7 mouse cellular contexts compared by ENCODE assay signal in genomic region chr3:137969951-137970350, GRCm38 (mm10). TPM values are rescaled to one million over a fixed set of nuclear protein-coding genes. Genes with fewer than 3 reads are reported as not detected.
DNase-seq lines count a peak whose midpoint lies in the region; ATAC-seq lines count a peak whose summit lies in the region.

No protein-coding gene starts in this region.

- no peak overlapping the region for H3K27ac ChIP-seq in embryonic facial prominence, embryonic 12.5 days
- H3K27ac ChIP-seq in hindbrain, embryonic 15.5 days (replicated peaks): no peak overlapping the region
- H3K27ac ChIP-seq in midbrain, embryonic 13.5 days: no peak overlapping the region

- H3K4me3 ChIP-seq in embryonic facial prominence, embryonic 12.5 days: no peak overlapping the region
- peak overlapping the region; percentile 18 for H3K4me3 ChIP-seq in hindbrain, embryonic 15.5 days
- peak overlapping the region; percentile 15; the same call in 1 of the 2 replicates for H3K4me3 ChIP-seq in midbrain, embryonic 13.5 days (replicated peaks)

- no peak for ATAC-seq in embryonic facial prominence, embryonic 12.5 days (ENCODE audit: insufficient number of reproducible peaks, insufficient read depth, low FRiP score, low TSS enrichment)
- no peak for ATAC-seq in hindbrain, embryonic 15.5 days (ENCODE audit: low FRiP score, low read depth)
- ATAC-seq in midbrain, embryonic 13.5 days: peak; percentile 43; the same call in 1 of the 2 replicates

- H3K4me1 ChIP-seq in embryonic facial prominence, embryonic 12.5 days: no peaks in the 10 kb centered on the region
- no peaks in the 10 kb centered on the region for H3K4me1 ChIP-seq in hindbrain, embryonic 15.5 days (replicated peaks)
- H3K4me1 ChIP-seq in midbrain, embryonic 13.5 days (replicated peaks): no peaks in the 10 kb centered on the region

- peak; percentile 23 for DNase-seq in kidney, postnatal 14 days
- DNase-seq in kidney, adult 9 months: no peak
- DNase-seq in layer of hippocampus, adult 9-11 months: no peak
- no peak for DNase-seq in c-Kit-positive CD71-positive TER-119-positive erythroid progenitor cells, embryonic 14.5 days (ENCODE audit: low spot score)

- H3K9me3 ChIP-seq in embryonic facial prominence, embryonic 12.5 days: no peaks in the 10 kb centered on the region
- H3K9me3 ChIP-seq in hindbrain, embryonic 15.5 days: no peaks in the 10 kb centered on the region
- no peaks in the 10 kb centered on the region for H3K9me3 ChIP-seq in midbrain, embryonic 13.5 days

- 49% methylated on average over 12 of the region's 12 CpGs for WGBS in embryonic facial prominence, embryonic 12.5 days
- WGBS in hindbrain, embryonic 15.5 days: 50% methylated on average over 12 of the region's 12 CpGs
- 44% methylated on average over 12 of the region's 12 CpGs for WGBS in midbrain, embryonic 13.5 days

- H3K27me3 ChIP-seq in embryonic facial prominence, embryonic 12.5 days: no peaks in the 10 kb centered on the region
- no peaks in the 10 kb centered on the region for H3K27me3 ChIP-seq in hindbrain, embryonic 15.5 days
- no peaks in the 10 kb centered on the region for H3K27me3 ChIP-seq in midbrain, embryonic 13.5 days

- H3K4me2 ChIP-seq in embryonic facial prominence, embryonic 12.5 days (replicated peaks): peak overlapping the region; percentile 18; the same call in 1 of the 2 replicates
- peak overlapping the region; percentile 38 for H3K4me2 ChIP-seq in hindbrain, embryonic 15.5 days
- peak overlapping the region; percentile 39 for H3K4me2 ChIP-seq in midbrain, embryonic 13.5 days (replicated peaks)

- no peak overlapping the region for H3K9ac ChIP-seq in embryonic facial prominence, embryonic 12.5 days
- H3K9ac ChIP-seq in hindbrain, embryonic 15.5 days: no peak overlapping the region
- no peak overlapping the region for H3K9ac ChIP-seq in midbrain, embryonic 13.5 days (replicated peaks)

- no peaks in the 10 kb centered on the region for H3K36me3 ChIP-seq in embryonic facial prominence, embryonic 12.5 days
- no peaks in the 10 kb centered on the region for H3K36me3 ChIP-seq in hindbrain, embryonic 15.5 days
- no peaks in the 10 kb centered on the region for H3K36me3 ChIP-seq in midbrain, embryonic 13.5 days

RNA-seq across cellular contexts. Expression of gene Dapp1, which starts 11.4 kb away (rescaled TPM):
- polyA plus RNA-seq in embryonic facial prominence, embryonic 12.5 days (2016; fragmentation: Nextera tagmentation; extraction: Ambion mirVana): 3.9 and 4.1 TPM in 2 replicates
- 1.7 TPM in 2 replicates for polyA plus RNA-seq in hindbrain, embryonic 15.5 days (2015; fragmentation: Nextera tagmentation; extraction: Ambion mirVana)
- polyA plus RNA-seq in midbrain, embryonic 13.5 days (2015; fragmentation: Nextera tagmentation; extraction: Ambion mirVana): 0.67 and 1.2 TPM in 2 replicates

RNA-seq across cellular contexts. Expression of gene Lamtor3, which starts 51.6 kb away (rescaled TPM):
- polyA plus RNA-seq in embryonic facial prominence, embryonic 12.5 days (2016; fragmentation: Nextera tagmentation; extraction: Ambion mirVana): 96.8 and 102 TPM in 2 replicates
- polyA plus RNA-seq in hindbrain, embryonic 15.5 days (2015; fragmentation: Nextera tagmentation; extraction: Ambion mirVana): 126 and 130 TPM in 2 replicates
- polyA plus RNA-seq in midbrain, embryonic 13.5 days (2015; fragmentation: Nextera tagmentation; extraction: Ambion mirVana): 120 and 122 TPM in 2 replicates
